Mouse (Mus musculus) limb, embryonic 15.5 days (tissue): ENCODE measurements around the gene Dus1l. TPM values are rescaled to one million over a fixed set of nuclear protein-coding genes. Genes with fewer than 3 reads are reported as not detected.
"Not testable (repeated sequence)": the region's sequence is repeated elsewhere in the genome, so short reads cannot be mapped to it uniquely, and the experiment has no call there.

ENCODE experiments used
- ATAC-seq: fragments of 200-750 bp; cut with Nextera tagmentation; 2 replicates; pipeline ENCODE4 v1.8.0; 2017; ENCODE audit warnings: low read depth, moderate TSS enrichment; ENCODE audit not compliant: insufficient number of reproducible peaks, low FRiP score, low TSS enrichment
- H3K27ac ChIP-seq: fragments of 300-500 bp; sonication (generic); 2 replicates; pipeline ENCODE4 v1.5.1; 2015; ENCODE audit warnings: moderate library complexity, mild to moderate bottlenecking, inconsistent platforms
- H3K27me3 ChIP-seq: fragments of 300-500 bp; sonication (generic); 2 replicates; pipeline ENCODE4 v1.6.1; 2015; ENCODE audit warnings: inconsistent platforms
- H3K36me3 ChIP-seq: fragments of 300-500 bp; sonication (generic); 2 replicates; pipeline ENCODE4 v1.6.1; 2015; ENCODE audit warnings: inconsistent platforms
- H3K4me1 ChIP-seq: fragments of 300-500 bp; sonication (generic); 2 replicates; pipeline ENCODE4 v1.6.1; 2015; ENCODE audit warnings: inconsistent platforms
- H3K4me2 ChIP-seq: fragments of 300-500 bp; sonication (generic); 2 replicates; pipeline ENCODE4 v1.6.1; 2015; ENCODE audit warnings: mild to moderate bottlenecking, inconsistent platforms
- H3K4me3 ChIP-seq: fragments of 300-500 bp; sonication (generic); 2 replicates; pipeline ENCODE4 v1.5.1; 2015; ENCODE audit warnings: mild to moderate bottlenecking, inconsistent platforms
- H3K9ac ChIP-seq: fragments of 300-500 bp; sonication (generic); 2 replicates; pipeline ENCODE4 v1.6.1; 2015; ENCODE audit warnings: inconsistent platforms
- H3K9me3 ChIP-seq: fragments of 300-500 bp; sonication (generic); 2 replicates; pipeline ENCODE4 v1.6.1; 2016; ENCODE audit warnings: inconsistent platforms
- WGBS: fragments of 180-500 bp; shearing (Covaris S2); methylation state at CpG from one replicate; pipeline ENCODE4 v1.1.7; 2015; 5-methylcytosine and 5-hydroxymethylcytosine counted together
- polyA plus RNA-seq: library from polyadenylated mRNA; unstranded; fragments of >200 nt; fragmentation: Nextera tagmentation; extraction: Ambion mirVana; gene quantifications from 2 replicates; pipeline ENCODE4 v1.2.1, GENCODE M21; 2015

Dus1l gene
- polyA plus RNA-seq, 1 experiment from 2014 or later: 61.9 TPM

DNA sequence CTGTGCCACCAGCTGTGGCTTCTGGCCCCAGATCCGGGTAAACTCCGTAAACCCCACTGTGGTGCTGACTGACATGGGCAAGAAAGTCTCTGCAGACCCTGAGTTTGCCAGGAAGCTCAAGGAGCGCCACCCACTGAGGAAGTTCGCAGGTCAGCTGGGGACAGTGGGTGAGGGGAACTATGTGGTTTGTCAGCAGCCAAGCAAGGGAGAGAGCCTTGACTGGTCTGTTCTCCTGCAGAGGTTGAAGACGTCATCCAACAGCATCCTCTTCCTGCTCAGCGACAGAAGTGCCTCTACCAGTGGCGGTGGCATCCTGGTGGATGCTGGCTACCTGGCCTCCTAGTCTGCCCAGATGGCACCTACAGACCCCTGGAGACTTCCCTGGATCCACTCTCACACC is 29.2 kb downstream of the Dus1l start:
- H3K4me1 ChIP-seq, H3K4me3 ChIP-seq, H3K27me3 ChIP-seq, H3K27ac ChIP-seq, H3K9ac ChIP-seq, H3K4me2 ChIP-seq, ATAC-seq, H3K9me3 ChIP-seq, H3K36me3 ChIP-seq: not testable (repeated sequence)
- WGBS: 71% methylated on average over 4 of the region's 7 CpGs

DNA sequence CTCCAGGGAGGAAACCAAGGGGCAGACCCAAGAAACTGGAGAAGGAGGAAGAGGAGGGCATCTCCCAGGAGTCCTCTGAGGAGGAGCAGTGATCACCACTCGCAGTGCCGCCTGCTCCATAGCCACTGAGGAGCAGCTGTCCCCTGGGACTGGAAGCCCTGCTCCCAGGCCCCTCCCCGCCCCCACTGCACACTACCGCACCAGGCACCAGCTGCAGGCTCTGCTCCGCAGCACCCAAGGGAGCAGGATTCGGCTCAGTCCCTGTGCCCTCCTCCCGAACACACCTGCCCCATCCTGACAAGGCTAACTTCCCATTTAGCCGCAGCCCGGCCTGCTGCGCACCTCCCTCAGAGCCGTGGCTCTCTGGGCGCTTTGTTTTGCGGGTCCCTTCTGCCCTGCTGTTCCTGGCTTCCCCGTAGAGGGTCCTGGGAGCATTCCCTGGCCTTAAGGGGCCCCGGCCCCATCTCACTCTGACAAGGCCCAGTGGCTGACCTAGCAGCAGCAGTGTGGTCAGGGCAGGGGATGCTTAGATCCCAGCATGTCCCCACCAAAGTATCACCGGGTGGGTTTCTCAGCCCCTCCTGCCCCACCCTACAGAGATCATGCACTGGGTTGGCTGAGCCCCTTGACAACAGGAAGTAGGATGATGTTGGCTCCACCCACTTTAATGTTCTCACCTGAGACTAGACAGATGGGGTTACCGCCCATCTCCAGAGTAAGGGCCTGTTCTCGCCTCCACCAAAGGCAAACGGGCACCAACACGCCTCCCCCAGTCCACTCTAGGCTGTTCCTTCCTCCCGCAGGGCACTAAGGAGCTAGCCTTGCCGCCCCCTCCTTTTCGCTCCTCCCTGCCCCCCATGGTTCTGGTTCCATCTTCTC is 32.8 kb downstream of the Dus1l start:
- not testable (repeated sequence) for H3K9ac ChIP-seq, ATAC-seq, H3K27ac ChIP-seq, H3K4me1 ChIP-seq, H3K4me3 ChIP-seq, H3K36me3 ChIP-seq, H3K9me3 ChIP-seq, H3K27me3 ChIP-seq
- 0 out of 2 replicates have a peak overlapping the region, but pooled peaks have one; percentile 10 for H3K4me2 ChIP-seq
- WGBS: 19% methylated on average over 5 of the region's 23 CpGs

DNA sequence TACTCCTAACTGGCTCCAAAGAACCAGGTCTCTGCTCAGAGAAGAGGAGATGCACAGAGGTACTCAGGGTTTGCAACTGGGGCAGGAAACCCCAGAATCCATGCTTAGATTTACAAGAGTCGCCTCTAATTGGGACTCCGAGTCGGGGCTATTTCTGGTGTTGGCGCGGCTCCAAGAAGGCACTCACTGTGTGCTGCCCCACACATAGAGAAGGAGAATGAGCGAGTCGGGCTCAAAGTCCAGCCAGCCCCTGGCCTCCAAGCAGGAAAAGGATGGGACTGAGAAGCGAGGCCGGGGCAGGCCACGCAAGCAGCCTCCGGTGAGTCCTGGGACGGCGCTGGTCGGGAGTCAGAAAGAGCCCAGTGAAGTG is 33.5 kb downstream of the Dus1l start, which contains the start of gene Hmga1b:
TSS of gene Hmga1b (plus strand) at position 123 of the 370 bp plus-strand sequence.
- ATAC-seq, H3K4me3 ChIP-seq, H3K36me3 ChIP-seq, H3K27me3 ChIP-seq, H3K9ac ChIP-seq, H3K9me3 ChIP-seq, H3K27ac ChIP-seq, H3K4me1 ChIP-seq: not testable (repeated sequence)
- H3K4me2 ChIP-seq: 0 out of 2 replicates have a peak within 1 kb of the TSS, but pooled peaks have one; percentile 10
- WGBS: 14% methylated on average over 14 of the region's 14 CpGs

DNA sequence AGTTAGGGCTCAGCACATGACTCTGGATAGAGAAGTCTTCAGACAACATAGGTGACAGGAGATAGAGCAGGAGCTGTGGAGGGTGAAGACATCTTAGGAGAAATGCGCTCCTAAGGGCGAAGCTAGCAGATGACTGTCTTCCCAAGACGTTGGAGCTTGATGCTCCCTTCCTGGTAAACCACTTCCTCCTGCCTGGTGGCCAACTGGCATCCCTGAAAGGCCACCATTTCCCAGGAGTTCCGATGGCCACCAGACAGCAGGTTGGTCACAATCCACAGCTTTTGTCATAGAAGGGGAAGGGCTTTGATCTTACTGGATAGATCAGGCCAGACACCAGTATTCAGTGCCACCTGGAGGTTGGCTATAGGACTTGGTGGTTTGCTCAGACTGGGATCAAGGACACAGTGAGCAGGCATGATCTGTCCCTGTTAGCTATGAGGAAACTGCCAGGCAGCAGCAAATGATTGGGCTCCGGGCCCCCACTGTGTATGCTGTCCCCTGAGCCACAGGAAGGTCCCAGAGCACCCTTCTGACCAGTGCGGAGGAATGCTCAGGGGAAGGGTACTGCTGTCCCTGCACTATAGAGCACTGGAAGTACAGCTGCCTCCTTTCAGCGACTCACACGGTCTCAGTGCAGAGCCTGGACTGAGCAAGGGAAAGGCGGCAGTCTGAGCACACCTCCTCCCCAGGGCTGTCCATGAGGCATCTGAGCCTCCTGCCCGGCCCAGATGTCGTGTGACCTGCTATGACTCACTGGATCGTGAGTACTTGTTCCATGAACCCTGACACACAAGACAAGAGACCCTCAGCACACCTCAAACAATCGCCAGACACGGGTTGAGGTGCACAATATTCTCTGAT is 34.2 kb downstream of the Dus1l start:
- peaks cover 7% of the 10 kb centered on the region; the same call in 1 of the 2 replicates for H3K4me1 ChIP-seq
- 0 out of 2 replicates have a peak, but pooled peaks cover 6% of the 10 kb centered on the region for H3K9me3 ChIP-seq
- no peak overlapping the region for H3K9ac ChIP-seq
- no peak; the same call in 1 of the 2 replicates for ATAC-seq
- H3K4me3 ChIP-seq: no peak overlapping the region
- 64% methylated on average over 14 of the region's 14 CpGs for WGBS
- H3K27ac ChIP-seq: no peak overlapping the region
- no peaks in the 10 kb centered on the region for H3K27me3 ChIP-seq
- H3K4me2 ChIP-seq: 0 out of 2 replicates have a peak overlapping the region, but pooled peaks have one; percentile 10
- no peaks in the 10 kb centered on the region for H3K36me3 ChIP-seq

DNA sequence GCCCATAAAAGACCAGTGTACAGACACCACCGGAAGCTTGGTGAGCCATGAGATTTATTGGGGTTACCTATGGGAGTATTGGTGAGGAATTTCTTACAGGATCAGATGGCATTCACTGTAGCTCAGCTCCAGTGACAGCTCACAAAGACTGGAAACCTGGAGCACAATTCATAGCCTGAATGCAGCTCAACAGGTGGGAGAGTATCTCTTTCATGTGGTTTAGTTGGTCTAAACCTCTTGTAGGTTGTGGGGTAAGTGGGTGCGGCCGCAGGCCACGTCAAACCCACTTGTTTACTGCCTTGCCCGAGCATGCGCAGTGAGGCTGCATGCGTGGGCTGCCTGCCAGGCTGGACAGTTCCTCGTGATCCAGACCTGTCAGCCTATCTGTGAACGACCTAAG is 36.0 kb downstream of the Dus1l start:
- H3K36me3 ChIP-seq: no peaks in the 10 kb centered on the region
- no peak overlapping the region for H3K4me2 ChIP-seq
- H3K4me3 ChIP-seq: no peak overlapping the region
- no peaks in the 10 kb centered on the region for H3K27me3 ChIP-seq
- 0 out of 2 replicates have a peak, but pooled peaks cover 6% of the 10 kb centered on the region for H3K9me3 ChIP-seq
- ATAC-seq: no peak
- no peak overlapping the region for H3K27ac ChIP-seq
- peaks cover 7% of the 10 kb centered on the region; the same call in 1 of the 2 replicates for H3K4me1 ChIP-seq
- WGBS: 84% methylated on average over 9 of the region's 9 CpGs
- no peak overlapping the region for H3K9ac ChIP-seq

DNA sequence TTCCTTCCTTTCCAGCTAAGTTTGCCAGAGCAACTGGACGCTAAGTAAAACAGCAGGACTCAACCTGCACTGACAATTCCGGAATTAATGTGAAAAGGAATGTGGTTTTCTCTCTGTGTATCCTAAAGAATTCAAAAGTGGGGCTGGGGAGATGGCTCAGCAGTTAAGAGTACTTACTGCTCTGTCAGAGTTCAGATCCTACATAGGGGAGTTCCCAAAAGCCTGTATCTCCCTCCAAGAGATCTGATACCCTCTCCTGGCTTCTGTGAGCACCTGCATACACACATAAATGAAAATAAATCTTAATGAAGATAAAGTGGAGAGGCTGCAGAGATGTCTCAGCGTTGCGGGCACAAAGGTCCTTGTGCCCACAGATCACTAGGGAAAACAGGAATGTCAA is 44.6 kb downstream of the Dus1l start:
- no peaks in the 10 kb centered on the region for H3K9me3 ChIP-seq

DNA sequence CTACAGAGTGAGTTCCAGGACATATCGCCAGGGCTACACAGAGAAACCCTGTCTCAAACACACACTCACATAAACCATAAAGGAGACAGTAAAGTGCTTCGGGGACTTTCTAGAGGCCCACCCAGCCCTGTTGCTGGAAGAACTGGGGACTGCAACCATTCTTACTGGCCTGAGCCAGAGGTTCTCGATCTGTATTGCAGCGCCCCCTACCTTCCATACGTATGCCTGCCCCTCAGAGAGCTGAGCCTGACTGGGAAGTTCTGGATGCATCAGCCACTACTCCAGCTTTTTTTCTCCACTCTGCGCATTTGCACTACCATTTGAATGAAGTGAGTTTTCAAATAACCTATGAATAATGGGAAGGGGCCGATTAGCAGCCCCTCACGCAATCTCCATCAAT is 46.8 kb downstream of the Dus1l start:
- WGBS: 67% methylated on average over 8 of the region's 8 CpGs
- H3K9me3 ChIP-seq: no peaks in the 10 kb centered on the region
- H3K36me3 ChIP-seq: no peaks in the 10 kb centered on the region
- H3K9ac ChIP-seq: no peak overlapping the region
- no peak for ATAC-seq
- no peak overlapping the region for H3K27ac ChIP-seq
- no peaks in the 10 kb centered on the region for H3K27me3 ChIP-seq
- no peak overlapping the region for H3K4me2 ChIP-seq
- H3K4me1 ChIP-seq: no peaks in the 10 kb centered on the region
- H3K4me3 ChIP-seq: no peak overlapping the region

More for the DNA sequence above, 44.6 kb downstream of the Dus1l start:
- Histone ChIP-seq H3K4me1 (no peaks in the 10 kb centered on the region), H3K27ac (no peak overlapping the region), H3K4me3 (no peak overlapping the region), H3K9ac (no peak overlapping the region), H3K27me3 (no peaks in the 10 kb centered on the region), H3K36me3 (no peaks in the 10 kb centered on the region), H3K4me2 (no peak overlapping the region)
- ATAC-seq: no peak
- WGBS: 60% methylated on average over 4 of the region's 4 CpGs

DNA sequence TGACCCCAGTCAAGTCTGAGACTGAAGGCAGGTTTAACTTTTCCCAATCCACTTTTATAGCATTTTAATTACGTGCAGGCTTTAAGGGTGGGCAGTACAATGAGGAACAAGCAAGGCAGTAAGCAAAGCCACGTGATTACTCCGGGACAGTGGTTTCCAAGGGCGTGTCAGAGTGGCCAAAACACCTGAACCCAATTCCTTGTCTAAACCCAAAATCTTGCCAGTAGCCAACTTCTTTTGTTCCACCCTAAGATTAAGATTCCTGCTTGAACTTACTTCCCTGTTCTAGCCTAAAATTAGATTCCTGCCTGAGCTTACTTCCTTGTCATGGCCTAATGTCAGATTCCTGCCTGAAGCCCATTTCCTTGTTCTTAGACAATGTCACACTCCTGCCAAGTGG is 48.2 kb downstream of the Dus1l start:
- Histone ChIP-seq H3K36me3 (no peaks in the 10 kb centered on the region), H3K9me3 (no peaks in the 10 kb centered on the region), H3K27ac (no peak overlapping the region), H3K27me3 (no peaks in the 10 kb centered on the region), H3K4me1 (no peaks in the 10 kb centered on the region), H3K4me2 (no peak overlapping the region), H3K9ac (no peak overlapping the region), H3K4me3 (no peak overlapping the region)
- 47% methylated on average over 4 of the region's 4 CpGs for WGBS
- no peak for ATAC-seq

DNA sequence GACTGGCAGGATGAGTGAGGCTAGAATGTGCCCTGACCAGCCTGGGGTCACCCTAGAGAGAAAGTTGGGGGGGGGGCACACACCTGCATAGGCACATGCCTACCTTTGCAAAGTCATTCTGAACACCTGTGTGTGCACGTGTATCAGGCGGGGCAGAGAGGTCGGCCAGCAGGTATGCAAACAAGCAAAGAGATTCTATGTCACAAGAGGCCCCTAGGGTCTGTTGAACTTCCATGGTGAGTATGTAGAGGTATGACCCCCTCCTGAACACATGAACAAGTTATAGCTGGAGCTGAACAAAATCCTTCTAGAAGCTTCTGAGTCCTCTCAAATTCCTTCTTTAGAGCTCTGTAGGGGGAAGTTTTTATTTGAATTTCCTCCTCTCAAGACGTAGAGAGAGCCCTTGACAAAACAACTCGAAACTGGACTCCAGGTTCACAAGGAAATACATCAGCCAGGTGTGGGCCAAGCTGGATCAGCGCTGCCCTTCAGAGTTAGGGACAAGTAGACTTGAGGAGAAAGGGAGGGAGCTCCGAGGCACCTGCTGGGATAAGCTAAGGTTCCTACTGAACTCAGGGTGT is 52.0 kb downstream of the Dus1l start:
- no peak for ATAC-seq
- H3K36me3 ChIP-seq: no peaks in the 10 kb centered on the region
- H3K4me2 ChIP-seq: no peak overlapping the region
- H3K9ac ChIP-seq: no peak overlapping the region; the same call in 1 of the 2 replicates
- 51% methylated on average over 7 of the region's 7 CpGs for WGBS
- H3K4me3 ChIP-seq: no peak overlapping the region
- no peak overlapping the region for H3K27ac ChIP-seq
- H3K9me3 ChIP-seq: no peaks in the 10 kb centered on the region
- H3K27me3 ChIP-seq: no peaks in the 10 kb centered on the region
- no peaks in the 10 kb centered on the region for H3K4me1 ChIP-seq

DNA sequence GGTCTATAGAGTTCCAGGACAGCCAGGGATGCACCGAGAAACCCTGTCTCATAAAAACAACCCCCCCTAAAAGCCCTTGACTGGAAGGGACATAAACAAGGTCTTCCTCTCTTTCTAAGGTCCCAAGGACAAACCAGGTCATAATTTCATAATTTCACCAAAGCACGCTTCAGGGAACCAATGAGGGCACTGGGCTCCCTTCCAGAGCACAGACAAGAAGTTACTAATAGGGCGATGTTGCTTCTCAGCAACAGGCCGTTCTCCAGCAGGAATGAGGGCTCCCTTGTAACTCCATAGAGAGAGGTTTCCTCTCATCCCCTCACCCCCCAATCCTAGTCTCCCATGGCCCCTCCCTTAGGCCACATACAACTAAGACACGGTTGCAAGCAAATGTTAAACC is 55.2 kb downstream of the Dus1l start:
- 90% methylated on average over 5 of the region's 5 CpGs for WGBS
- no peak overlapping the region for H3K27ac ChIP-seq
- no peaks in the 10 kb centered on the region for H3K27me3 ChIP-seq
- H3K4me3 ChIP-seq: no peak overlapping the region
- no peak overlapping the region for H3K9ac ChIP-seq
- H3K9me3 ChIP-seq: no peaks in the 10 kb centered on the region
- H3K4me2 ChIP-seq: no peak overlapping the region
- no peak for ATAC-seq
- H3K4me1 ChIP-seq: no peaks in the 10 kb centered on the region
- no peaks in the 10 kb centered on the region for H3K36me3 ChIP-seq
